Mouse (Mus musculus): ENCODE data around the gene Leng8. TPM values are rescaled to one million over a fixed set of nuclear protein-coding genes. Genes with fewer than 3 reads are reported as not detected.
A peak's percentile ranks its signal among the peaks of the same experiment; 100 is the strongest.

Leng8 gene
- total RNA-seq, 2 experiments from 2014 or later = 70.0 to 88.7 TPM

GRCm38 (mm10) chr7:4126992-4127785, 9.7 kb upstream of the Leng8 start:
- no peak for DNase-seq

- no peak for DNase-seq
Observed at GRCm38 (mm10) chr7:4127894-4128293, 8.9 kb upstream of the Leng8 start.

- no peak for DNase-seq
Observed at GRCm38 (mm10) chr7:4128860-4129259, 8.0 kb upstream of the Leng8 start.

GRCm38 (mm10) chr7:4130686-4131452, 6.0 kb upstream of the Leng8 start:
- DNase-seq = peak; percentile 79 to 87

- no peak for DNase-seq
Observed at GRCm38 (mm10) chr7:4131964-4132363, 4.9 kb upstream of the Leng8 start.

- no peak for DNase-seq
Observed at GRCm38 (mm10) chr7:4132581-4132980, 4.3 kb upstream of the Leng8 start.

GRCm38 (mm10) chr7:4132998-4133397, 3.8 kb upstream of the Leng8 start:
- no peak for DNase-seq

GRCm38 (mm10) chr7:4134911-4135310, 1.9 kb upstream of the Leng8 start:
- no peak for DNase-seq

- DNase-seq = no peak
Observed at GRCm38 (mm10) chr7:4136404-4136770, 452 bp upstream of the Leng8 start.

GRCm38 (mm10) chr7:4137746-4138145, 907 bp downstream of the Leng8 start:
- DNase-seq = no peak

- no peak for DNase-seq
Observed at GRCm38 (mm10) chr7:4138181-4138580, 1.3 kb downstream of the Leng8 start.

- DNase-seq = no peak
Observed at GRCm38 (mm10) chr7:4138671-4139070, 1.8 kb downstream of the Leng8 start.

GRCm38 (mm10) chr7:4139391-4139790, 2.6 kb downstream of the Leng8 start:
- no peak for DNase-seq

GRCm38 (mm10) chr7:4141648-4142325, 4.9 kb downstream of the Leng8 start:
- DNase-seq = no peak

- DNase-seq = no peak
Observed at GRCm38 (mm10) chr7:4142796-4143445, 6.1 kb downstream of the Leng8 start.

GRCm38 (mm10) chr7:4143506-4143905, 6.7 kb downstream of the Leng8 start:
- DNase-seq = no peak

- no peak for DNase-seq
Observed at GRCm38 (mm10) chr7:4144046-4144445, 7.2 kb downstream of the Leng8 start.

GRCm38 (mm10) chr7:4144766-4145551, 8.1 kb downstream of the Leng8 start:
- no peak for DNase-seq

GRCm38 (mm10) chr7:4145552-4146190, 8.8 kb downstream of the Leng8 start:
- DNase-seq = peak; percentile 71 to 79

GRCm38 (mm10) chr7:4146241-4147180, 9.7 kb downstream of the Leng8 start:
- no peak for DNase-seq

Data from adrenal gland, postnatal 36 days (tissue).